In genomic region chr11:86464275-86464674, GRCm38 (mm10) we compare ENCODE assay signal across 8 mouse cellular contexts. TPM values are rescaled to one million over a fixed set of nuclear protein-coding genes. Genes with fewer than 3 reads are reported as not detected.
DNase-seq lines count a peak whose midpoint lies in the region; TF ChIP-seq lines count a peak whose summit lies in the region.
"Not testable (repeated sequence)": the region's sequence is repeated elsewhere in the genome, so short reads cannot be mapped to it uniquely, and the experiment has no call there.

No protein-coding gene starts in this region.

- not testable (repeated sequence) for H3K4me3 ChIP-seq in left cerebral cortex, adult 2 months

- intact Hi-C loops in left cerebral cortex, adult 2 months (cut with DNase I), result loop anchor here (5.0 kb wide), 2 partner anchors 82 to 207 kb away; partner anchors contain the start of gene Ints2

- DNase-seq in T-cell, adult 2 months (ENCODE audit: low spot score), result peak; percentile 61
- DNase-seq in cerebellum, adult 9-10 months, result peak; percentile 69
- DNase-seq in gastrocnemius, adult 18-20 months (ENCODE audit: low spot score), result peak; percentile 58
- peak; percentile 83 for DNase-seq in induced T-regulatory cell, adult 2 months (ENCODE audit: low read depth)
- peak; percentile 49 to 70 for DNase-seq in left cerebral cortex, adult 2 months (ENCODE audit: extremely low spot score in 1 of 2, low spot score in 2 of 2)
- peak; percentile 81 for DNase-seq in lung, postnatal 36 days
- DNase-seq in right cerebral cortex, postnatal 25 days, result peak; percentile 42
- peak; percentile 54 for DNase-seq in urinary bladder, postnatal 25 days (ENCODE audit: low spot score)

- not testable (repeated sequence) for H3K27ac ChIP-seq in left cerebral cortex, adult 2 months

- TF ChIP-seq CTCF in left cerebral cortex, adult 2 months (IDR thresholded peaks at IDR 0.05), result peak; percentile 73

RNA-seq across cellular contexts. Expression of gene Rnft1, which starts 20.2 kb away (rescaled TPM):
- 10 to 100 TPM; 40.0 to 45.0 TPM for total RNA-seq in gastrocnemius, adult 18-20 months (2021)
- total RNA-seq in left cerebral cortex, adult 2 months (2021), result 10 to 100 TPM; 27.5 to 31.5 TPM
